ENCODE assay signal across 8 mouse cellular contexts in genomic region chrX:155337567-155337904, GRCm38 (mm10). TPM values are rescaled to one million over a fixed set of nuclear protein-coding genes. Genes with fewer than 3 reads are reported as not detected.
DNase-seq lines count a peak whose midpoint lies in the region; ATAC-seq and TF ChIP-seq lines count a peak whose summit lies in the region.

No protein-coding gene starts in this region.

- peak overlapping the region; percentile 55 for H3K4me3 ChIP-seq in kidney, embryonic 14.5 days (ENCODE audit: low read length)
- H3K4me3 ChIP-seq in bone marrow macrophage, adult 2 months (ENCODE audit: insufficient read depth, low read length): peak overlapping the region; percentile 90
- peak overlapping the region; percentile 54 for H3K4me3 ChIP-seq in hindbrain, embryonic 11.5 days (ENCODE audit: low read depth, low read length)
- H3K4me3 ChIP-seq in midbrain, embryonic 12.5 days: peak overlapping the region; percentile 55

- peak overlapping the region; percentile 42 for H3K4me2 ChIP-seq in kidney, embryonic 14.5 days (replicated peaks; ENCODE audit: low read depth, low read length)
- peak overlapping the region; percentile 35 for H3K4me2 ChIP-seq in hindbrain, embryonic 11.5 days (replicated peaks; ENCODE audit: low read depth, low read length)
- H3K4me2 ChIP-seq in midbrain, embryonic 12.5 days (replicated peaks): peak overlapping the region; percentile 52

- no peak for DNase-seq in kidney, postnatal 25 days
- DNase-seq in hindbrain, embryonic 11.5 days (ENCODE audit: low spot score): no peak
- DNase-seq in adrenal gland, adult 2 months: no peak
- no peak for DNase-seq in left cerebral cortex, adult 18-20 months (ENCODE audit: low spot score in 2 of 2)
- DNase-seq in left cerebral cortex, adult 11 months (ENCODE audit: low spot score): no peak

- H3K27ac ChIP-seq in kidney, embryonic 14.5 days (ENCODE audit: low read depth, low read length): peak overlapping the region; percentile 69; the same call in 1 of the 2 replicates
- peak overlapping the region; percentile 65; the same call in 1 of the 2 replicates for H3K27ac ChIP-seq in bone marrow macrophage, adult 2 months (ENCODE audit: insufficient read depth, low read depth, low read length)
- H3K27ac ChIP-seq in hindbrain, embryonic 11.5 days (ENCODE audit: low read depth, low read length): no peak overlapping the region
- peak overlapping the region; percentile 61; the same call in 1 of the 2 replicates for H3K27ac ChIP-seq in midbrain, embryonic 12.5 days (replicated peaks)

- H3K9ac ChIP-seq in kidney, embryonic 14.5 days (ENCODE audit: low read depth, low read length): peak overlapping the region; percentile 67
- peak overlapping the region; percentile 54 for H3K9ac ChIP-seq in hindbrain, embryonic 11.5 days (ENCODE audit: low read depth, low read length)
- H3K9ac ChIP-seq in midbrain, embryonic 12.5 days (replicated peaks): peak overlapping the region; percentile 57

- no peak for TF ChIP-seq POLR2A in bone marrow macrophage, adult 2 months (IDR thresholded peaks at IDR 0.05; ENCODE audit: borderline replicate concordance, low read depth, low read length)

- H3K4me1 ChIP-seq in kidney, embryonic 14.5 days (ENCODE audit: control insufficient read depth, insufficient read depth, low read length): no peaks in the 10 kb centered on the region
- peaks cover 4% of the 10 kb centered on the region; the same call in 1 of the 2 replicates for H3K4me1 ChIP-seq in bone marrow macrophage, adult 2 months (ENCODE audit: control insufficient read depth, insufficient read depth, low read length)
- no peaks in the 10 kb centered on the region for H3K4me1 ChIP-seq in hindbrain, embryonic 11.5 days (replicated peaks; ENCODE audit: control insufficient read depth, insufficient read depth, low read length)
- no peaks in the 10 kb centered on the region for H3K4me1 ChIP-seq in midbrain, embryonic 12.5 days

- no peak for ATAC-seq in kidney, embryonic 14.5 days (ENCODE audit: low FRiP score, low TSS enrichment)
- ATAC-seq in hindbrain, embryonic 11.5 days (ENCODE audit: low FRiP score): no peak
- ATAC-seq in midbrain, embryonic 12.5 days (ENCODE audit: low FRiP score, low read depth): no peak

- 36% methylated on average over 7 of the region's 7 CpGs for WGBS in kidney, embryonic 14.5 days
- 14% methylated on average over 7 of the region's 7 CpGs for whole genome bisulfite sequencing in hindbrain, embryonic 11.5 days
- 36% methylated on average over 7 of the region's 7 CpGs for WGBS in midbrain, embryonic 12.5 days

- H3K36me3 ChIP-seq in kidney, embryonic 14.5 days (ENCODE audit: control insufficient read depth, insufficient read depth, low read length): peaks cover 6% of the 10 kb centered on the region; the same call in 1 of the 2 replicates
- no peaks in the 10 kb centered on the region for H3K36me3 ChIP-seq in hindbrain, embryonic 11.5 days (ENCODE audit: control insufficient read depth, insufficient read depth, low read length)
- 0 out of 2 replicates have a peak, but pooled peaks cover 3% of the 10 kb centered on the region for H3K36me3 ChIP-seq in midbrain, embryonic 12.5 days

- TF ChIP-seq CTCF in bone marrow macrophage, adult 2 months (IDR thresholded peaks at IDR 0.05; ENCODE audit: low read depth, low read length): no peak

- no peaks in the 10 kb centered on the region for H3K27me3 ChIP-seq in kidney, embryonic 14.5 days (ENCODE audit: control insufficient read depth, insufficient read depth, low read length)
- H3K27me3 ChIP-seq in hindbrain, embryonic 11.5 days (ENCODE audit: control insufficient read depth, insufficient read depth, low read length): no peaks in the 10 kb centered on the region
- no peaks in the 10 kb centered on the region for H3K27me3 ChIP-seq in midbrain, embryonic 12.5 days

- no peaks in the 10 kb centered on the region for H3K9me3 ChIP-seq in kidney, embryonic 14.5 days (ENCODE audit: control insufficient read depth, low read length)
- H3K9me3 ChIP-seq in hindbrain, embryonic 11.5 days (ENCODE audit: control insufficient read depth, low read length): no peaks in the 10 kb centered on the region
- H3K9me3 ChIP-seq in midbrain, embryonic 12.5 days: no peaks in the 10 kb centered on the region

RNA-seq across cellular contexts. Expression of gene Prdx4, which starts 3.0 kb away (rescaled TPM):
- 302 and 365 TPM in 2 replicates for polyA plus RNA-seq in kidney, embryonic 14.5 days (2014; fragmentation: Nextera tagmentation; extraction: Ambion mirVana)
- polyA plus RNA-seq in bone marrow macrophage, adult 2 months (2012; ENCODE audit: insufficient read depth, insufficient read length, missing spikeins): 134 and 150 TPM in 2 replicates
- 234 and 249 TPM in 2 replicates for polyA plus RNA-seq in hindbrain, embryonic 11.5 days (2014; fragmentation: Nextera tagmentation; extraction: Ambion mirVana)
- 193 and 197 TPM in 2 replicates for polyA plus RNA-seq in midbrain, embryonic 12.5 days (2016; fragmentation: Nextera tagmentation; extraction: Ambion mirVana)
- total RNA-seq in adrenal gland, adult 2 months (2021): 10 to 100 TPM; 22.9 to 28.2 TPM
- polyA plus RNA-seq in adrenal gland, adult 2 months (2012; rRNA removed): 26.9 and 28.3 TPM in 2 replicates
- total RNA-seq in left cerebral cortex, adult 18-20 months (2021): 10 to 100 TPM; 20.3 to 21.9 TPM
